Mouse (Mus musculus) limb, embryonic 14.5 days (tissue): ENCODE measurements at regions not wholly inside any gene's neighbourhood (a gene's known extent, or its start where the extent isn't known, plus 50 kb on each side); places are given as distances from the start of the nearest gene placed in this dataset.

Experiments used
- ATAC-seq: fragments of 200-750 bp; cut with Nextera tagmentation; 2 replicates; pipeline ENCODE4 v1.8.0; 2017; ENCODE audit warnings: low read depth, moderate number of reproducible peaks, moderate TSS enrichment; ENCODE audit not compliant: low FRiP score
- DNase-seq: peaks from one replicate; pipeline ENCODE4 v3.0.0-alpha.2; 2015; ENCODE audit warnings: low spot score
- H3K27ac ChIP-seq: fragments of 300-500 bp; sonication (generic); replicated peaks from 2 replicates; pipeline ENCODE4 v1.5.1; 2014; ENCODE audit warnings: low read depth, mild to moderate bottlenecking, low read length, moderate library complexity, mixed read lengths
- H3K27me3 ChIP-seq: fragments of 300-500 bp; sonication (generic); 2 replicates; pipeline ENCODE4 v1.6.1; 2014; ENCODE audit warnings: low read length, mixed read lengths; ENCODE audit not compliant: control insufficient read depth, insufficient read depth
- H3K36me3 ChIP-seq: fragments of 300-500 bp; sonication (generic); 2 replicates; pipeline ENCODE4 v1.6.1; 2014; ENCODE audit warnings: mild to moderate bottlenecking, low read length, moderate library complexity, mixed read lengths; ENCODE audit not compliant: control insufficient read depth, insufficient read depth
- H3K4me1 ChIP-seq: fragments of 300-500 bp; sonication (generic); 2 replicates; pipeline ENCODE4 v1.6.1; 2014; ENCODE audit warnings: antibody characterized with exemption, low read length, mixed read lengths; ENCODE audit not compliant: control insufficient read depth, insufficient read depth
- H3K4me2 ChIP-seq: fragments of 300-500 bp; sonication (generic); replicated peaks from 2 replicates; pipeline ENCODE4 v1.6.1; 2014; ENCODE audit warnings: low read depth, mild to moderate bottlenecking, low read length, moderate library complexity; ENCODE audit not compliant: severe bottlenecking
- H3K4me3 ChIP-seq: fragments of 300-500 bp; sonication (generic); replicated peaks from 2 replicates; pipeline ENCODE4 v1.5.1; 2014; ENCODE audit warnings: low read length
- H3K9ac ChIP-seq: fragments of 300-500 bp; sonication (generic); 2 replicates; pipeline ENCODE4 v1.6.1; 2014; ENCODE audit warnings: mild to moderate bottlenecking, low read depth, low read length, moderate library complexity; ENCODE audit not compliant: severe bottlenecking
- H3K9me3 ChIP-seq: fragments of 300-500 bp; sonication (generic); 2 replicates; pipeline ENCODE4 v1.6.1; 2016; ENCODE audit warnings: low read length; ENCODE audit not compliant: control insufficient read depth
- POLR2A ChIP-seq: fragments of 200-500 bp; IDR thresholded peaks from 2 replicates; pipeline ENCODE4 v1.8.0; 2012; ENCODE audit warnings: inconsistent platforms, mild to moderate bottlenecking, moderate library complexity, borderline replicate concordance; ENCODE audit not compliant: insufficient read depth, insufficient read length; ENCODE audit errors: extremely low read depth
- WGBS: fragments of 180-500 bp; shearing (Covaris S2); extraction: QIAGEN DNeasy Blood & Tissue Kit; methylation state at CpG from one replicate; pipeline ENCODE4 v1.1.7; 2014; 5-methylcytosine and 5-hydroxymethylcytosine counted together

DNA sequence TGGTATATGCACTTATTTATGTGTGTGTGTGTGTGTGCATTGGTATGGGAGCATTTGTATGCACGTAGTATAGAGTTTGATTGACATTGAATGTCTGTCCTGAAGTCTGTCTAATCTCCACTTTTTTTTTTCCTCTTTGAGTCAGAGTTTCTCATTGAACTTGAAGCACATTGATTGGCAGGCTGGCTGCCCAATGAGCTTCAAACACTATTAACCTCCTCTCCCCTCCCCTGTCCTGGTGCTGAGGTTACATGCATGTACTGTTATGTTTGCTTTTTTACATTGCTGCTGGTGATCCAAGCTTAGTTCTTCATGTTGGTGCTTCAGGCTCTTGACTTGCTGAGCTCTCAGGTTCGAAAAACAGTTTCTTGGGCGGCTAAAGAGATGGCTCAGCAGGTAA, 166.6 kb downstream of the Pten start:
- no peak overlapping the region for H3K4me2 ChIP-seq
- no peak for ATAC-seq
- H3K4me3 ChIP-seq = no peak overlapping the region
- H3K36me3 ChIP-seq = no peaks in the 10 kb centered on the region
- 92% methylated on average over 3 of the region's 3 CpGs for WGBS
- H3K27ac ChIP-seq = no peak overlapping the region
- no peaks in the 10 kb centered on the region for H3K27me3 ChIP-seq
- H3K9me3 ChIP-seq = no peaks in the 10 kb centered on the region
- no peak for TF ChIP-seq POLR2A
- peaks cover 14% of the 10 kb centered on the region; the same call in 1 of the 2 replicates for H3K4me1 ChIP-seq
- no peak for DNase-seq
- no peak overlapping the region for H3K9ac ChIP-seq

DNA sequence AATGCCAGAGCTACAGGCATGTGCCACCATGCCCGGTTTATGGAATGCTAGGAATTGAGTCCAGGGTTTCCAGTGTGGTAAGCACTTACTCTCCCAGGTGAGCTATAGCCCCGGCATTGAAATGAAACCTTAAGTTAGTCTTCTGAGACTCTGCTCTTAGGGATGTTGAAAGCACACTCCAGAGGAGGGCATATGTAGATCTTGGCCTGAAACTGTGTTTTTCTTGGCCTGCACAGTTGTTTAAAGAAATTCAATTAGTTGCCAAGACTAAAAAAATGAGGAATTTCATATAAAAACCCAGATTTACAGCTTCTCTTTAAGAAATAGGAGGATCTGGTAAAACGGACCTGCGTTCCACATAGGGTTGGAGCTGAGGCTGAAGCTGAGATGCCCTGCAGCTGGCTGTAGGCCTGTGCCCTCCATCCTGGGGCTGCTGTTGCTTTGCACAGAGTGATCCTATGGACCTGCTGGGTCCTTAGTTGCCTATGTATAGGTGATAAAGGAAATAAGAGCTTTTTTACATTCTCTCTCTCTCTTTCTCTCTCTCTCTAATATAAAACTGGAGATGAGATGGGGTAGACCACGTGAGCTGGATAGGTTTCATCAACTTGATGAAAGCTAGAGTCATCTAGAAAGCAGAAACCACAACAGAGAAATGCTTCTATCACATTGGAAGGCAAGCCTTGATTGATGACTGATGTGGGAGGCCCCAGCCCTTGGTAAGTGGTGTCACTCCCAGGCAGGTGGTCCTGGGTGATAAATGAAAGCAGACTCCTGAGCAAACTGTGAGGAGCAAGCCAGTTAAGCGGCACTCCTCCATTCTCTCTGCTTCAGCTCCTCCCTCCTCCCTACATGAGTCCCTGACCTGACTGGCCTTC, 168.6 kb downstream of the Pten start:
- peak; percentile 83 for DNase-seq
- Histone ChIP-seq H3K9ac (no peak overlapping the region), H3K4me2 (no peak overlapping the region), H3K4me3 (no peak overlapping the region), H3K27ac (no peak overlapping the region), H3K4me1 (peaks cover 14% of the 10 kb centered on the region; the same call in 1 of the 2 replicates), H3K36me3 (no peaks in the 10 kb centered on the region), H3K27me3 (no peaks in the 10 kb centered on the region), H3K9me3 (no peaks in the 10 kb centered on the region)
- WGBS = 18% methylated on average over 6 of the region's 6 CpGs
- TF ChIP-seq POLR2A = no peak
- ATAC-seq = peak; percentile 82

DNA sequence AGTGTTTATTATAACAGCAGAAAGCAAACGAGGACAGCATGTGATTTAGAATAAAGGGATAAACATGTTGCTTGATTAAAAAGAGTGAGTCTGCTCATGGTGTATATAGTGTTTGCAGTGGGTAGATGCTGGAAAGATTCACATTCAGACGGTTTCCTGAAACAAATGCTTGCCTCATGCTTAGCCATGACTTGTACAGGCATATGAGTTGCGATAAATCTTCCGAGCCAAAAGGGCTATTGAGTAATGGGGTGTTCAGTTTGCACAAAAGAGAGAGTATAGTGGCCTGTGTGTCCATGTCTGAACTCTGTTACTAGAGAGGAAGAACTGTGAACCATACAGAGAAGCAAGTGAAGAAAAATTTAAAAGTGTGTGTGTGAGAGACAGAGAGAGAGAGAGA, 169.3 kb downstream of the Pten start:
- H3K4me2 ChIP-seq = no peak overlapping the region
- 78% methylated on average over 4 of the region's 4 CpGs for WGBS
- no peaks in the 10 kb centered on the region for H3K36me3 ChIP-seq
- no peak overlapping the region for H3K27ac ChIP-seq
- H3K9ac ChIP-seq = no peak overlapping the region
- DNase-seq = no peak
- peaks cover 14% of the 10 kb centered on the region; the same call in 1 of the 2 replicates for H3K4me1 ChIP-seq
- no peaks in the 10 kb centered on the region for H3K27me3 ChIP-seq
- no peaks in the 10 kb centered on the region for H3K9me3 ChIP-seq
- no peak overlapping the region for H3K4me3 ChIP-seq
- no peak for TF ChIP-seq POLR2A
- no peak for ATAC-seq

DNA sequence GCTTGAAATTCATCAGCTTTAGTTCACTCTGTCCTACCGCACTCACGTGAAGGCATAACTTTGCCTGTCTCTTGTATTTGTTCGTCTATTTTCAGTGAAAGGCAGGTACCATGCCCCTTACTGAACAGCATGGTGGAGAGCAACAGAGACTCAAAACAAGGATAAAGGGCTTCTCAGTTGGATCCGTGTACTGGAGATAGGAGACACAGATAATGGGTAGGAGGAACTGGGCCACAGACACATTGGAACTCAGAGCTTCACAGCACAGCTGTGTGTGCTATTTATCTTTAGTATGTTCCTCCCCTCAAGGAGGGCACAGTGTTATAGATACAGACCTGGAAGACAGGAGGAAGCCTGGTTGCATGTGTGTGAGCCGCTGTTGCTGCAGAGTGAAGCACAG, 176.4 kb downstream of the Pten start:
- no peak for ATAC-seq
- H3K27me3 ChIP-seq = no peaks in the 10 kb centered on the region
- no peak overlapping the region for H3K9ac ChIP-seq
- no peak overlapping the region for H3K4me2 ChIP-seq
- TF ChIP-seq POLR2A = no peak
- no peaks in the 10 kb centered on the region for H3K36me3 ChIP-seq
- DNase-seq = no peak
- H3K4me3 ChIP-seq = no peak overlapping the region
- H3K4me1 ChIP-seq = no peaks in the 10 kb centered on the region
- H3K27ac ChIP-seq = no peak overlapping the region
- H3K9me3 ChIP-seq = no peaks in the 10 kb centered on the region
- 84% methylated on average over 5 of the region's 5 CpGs for WGBS

DNA sequence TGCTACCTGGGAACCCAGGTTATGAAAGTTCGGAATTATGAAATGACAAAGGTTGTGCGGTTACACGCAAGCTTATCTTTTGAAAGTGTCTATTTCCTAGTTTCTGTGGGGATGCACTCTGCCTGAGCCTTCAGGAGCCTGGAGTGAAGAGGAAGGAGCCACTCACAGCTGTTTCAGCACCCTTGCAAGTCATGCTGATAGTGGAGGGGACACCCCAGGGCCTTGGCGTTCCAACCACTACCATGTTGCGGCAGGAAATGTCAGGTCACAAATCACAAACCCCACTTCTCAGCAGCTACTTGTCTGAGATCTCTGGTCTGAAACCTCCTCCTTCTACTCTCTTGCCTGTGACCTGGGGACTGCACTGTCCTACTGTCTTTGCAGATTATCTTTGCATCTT, 178.3 kb downstream of the Pten start:
- Histone ChIP-seq H3K36me3 (no peaks in the 10 kb centered on the region), H3K9ac (no peak overlapping the region), H3K27me3 (no peaks in the 10 kb centered on the region), H3K4me1 (no peaks in the 10 kb centered on the region), H3K4me3 (no peak overlapping the region), H3K9me3 (no peaks in the 10 kb centered on the region), H3K4me2 (no peak overlapping the region), H3K27ac (no peak overlapping the region)
- DNase-seq (no peak), ATAC-seq (no peak)
- 89% methylated on average over 5 of the region's 5 CpGs for WGBS
- TF ChIP-seq POLR2A = no peak
